Mouse (Mus musculus) thymus, postnatal 36 days (tissue): ENCODE measurements at regions not wholly inside any gene's neighbourhood (a gene's known extent, or its start where the extent isn't known, plus 50 kb on each side); places are given as distances from the start of the nearest gene placed in this dataset.

Experiments used
- DNase-seq, 2 experiments: peaks; one replicate each; pipeline ENCODE4 v3.0.0; 2022; ENCODE audit warnings: mixed read lengths in 2 of 2

- peak in 1 of 2 experiments; percentile 1 for DNase-seq
Observed at GRCm38 (mm10) chrX:85971973-85972372, 72.0 kb upstream of the Samt3 start.

GRCm38 (mm10) chrX:85981051-85981450 is 62.9 kb upstream of the Samt3 start:
- no peak for DNase-seq
